Mouse (Mus musculus) liver, postnatal 0 days (tissue): ENCODE measurements around the gene Hmgcs1.

Source experiments
- CTCF ChIP-seq: sonication (generic); IDR thresholded peaks from 2 replicates; pipeline ENCODE4 v1.5.1; 2016; ENCODE audit warnings: antibody characterized with exemption, low read depth
- EP300 ChIP-seq: IDR thresholded peaks from 2 replicates; pipeline ENCODE4 v1.6.1; 2016; ENCODE audit warnings: antibody characterized with exemption, low read depth, mild to moderate bottlenecking

DNA sequence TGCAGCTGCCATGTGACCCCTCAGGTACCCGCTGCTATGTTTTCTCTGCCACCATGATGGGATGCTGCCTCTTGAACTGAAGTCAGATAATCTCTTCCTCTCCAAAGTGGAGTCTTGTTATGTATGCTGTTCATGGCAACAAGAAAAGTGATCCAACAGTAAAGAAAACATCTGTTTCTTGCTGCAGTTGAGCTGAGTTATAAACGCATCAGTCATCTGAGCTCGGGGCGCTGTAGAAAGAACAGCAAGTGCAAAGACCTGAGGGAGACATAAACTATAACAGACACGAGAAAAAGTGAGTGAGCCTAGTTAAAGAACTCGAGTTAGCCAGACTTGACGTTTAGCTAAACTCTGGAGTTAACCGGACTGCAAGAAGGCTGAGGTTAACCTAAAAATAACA, 11.4 kb upstream of the Hmgcs1 start:
- TF ChIP-seq CTCF, result no peak
- no peak for TF ChIP-seq EP300
